Mouse (Mus musculus) gastrocnemius, adult 2 months (tissue): Measurements from ENCODE around the gene 1700030K09Rik. TPM values are rescaled to one million over a fixed set of nuclear protein-coding genes. Genes with fewer than 3 reads are reported as not detected.

Source experiments
- DNase-seq: peaks from one replicate; pipeline ENCODE4 v3.0.0; 2022
- H3K27ac ChIP-seq: fragments of 200-600 bp; 2 replicates; pipeline ENCODE4 v1.8.1; 2022; ENCODE audit warnings: mild to moderate bottlenecking
- H3K4me3 ChIP-seq: fragments of 200-600 bp; 2 replicates; pipeline ENCODE4 v1.8.1; 2022; ENCODE audit warnings: mild to moderate bottlenecking, moderate library complexity
- CTCF ChIP-seq: fragments of 200-600 bp; IDR thresholded peaks from 2 replicates; pipeline ENCODE4 v1.8.1; 2022; ENCODE audit warnings: antibody characterized with exemption, mild to moderate bottlenecking, moderate library complexity
- intact Hi-C: fragments of 180-260 bp; cut with DNase I; formaldehyde crosslinking; loops from one replicate; pipeline ENCODE4 v1.15.1; 2025
- total RNA-seq, 2 experiments: library from RNA; stranded (reverse); gene quantifications; 2 replicates each; pipeline ENCODE4 v1.2.3; 2021

The 1700030K09Rik gene
- total RNA-seq, 2 experiments from 2014 or later: 3.3 to 4.8 TPM

GRCm38 (mm10) chr8:72429676-72430075, 14.0 kb upstream of the 1700030K09Rik start:
- DNase-seq: peak; percentile 56
- Histone ChIP-seq H3K27ac (no peak overlapping the region), H3K4me3 (no peak overlapping the region)
- intact Hi-C loops: no loop called here
- peak; percentile 73 for TF ChIP-seq CTCF

GRCm38 (mm10) chr8:72434952-72435351, 8.7 kb upstream of the 1700030K09Rik start:
- H3K4me3 ChIP-seq: no peak overlapping the region
- TF ChIP-seq CTCF: no peak
- no peak overlapping the region for H3K27ac ChIP-seq
- intact Hi-C loops: no loop called here
- DNase-seq: peak; percentile 64

- Histone ChIP-seq H3K27ac (no peak overlapping the region), H3K4me3 (no peak overlapping the region)
- intact Hi-C loops: no loop called here
- no peak for DNase-seq
- no peak for TF ChIP-seq CTCF
Observed at GRCm38 (mm10) chr8:72438248-72439015, 5.2 kb upstream of the 1700030K09Rik start.

- intact Hi-C loops: loop anchor here (2.0 kb wide), 1 partner anchor 27 kb away; no protein-coding TSS in a partner anchor
- no peak for TF ChIP-seq CTCF
- DNase-seq: no peak
- peak overlapping the region; percentile 90 for H3K27ac ChIP-seq
- H3K4me3 ChIP-seq: peak overlapping the region; percentile 76
Observed at GRCm38 (mm10) chr8:72443994-72444350, 292 bp downstream of the 1700030K09Rik start.

GRCm38 (mm10) chr8:72445071-72445470, 1.4 kb downstream of the 1700030K09Rik start:
- TF ChIP-seq CTCF: no peak
- no peak for DNase-seq
- Histone ChIP-seq H3K4me3 (no peak overlapping the region), H3K27ac (no peak overlapping the region)
- intact Hi-C loops: loop anchor here (2.0 kb wide), 1 partner anchor 26 kb away; no protein-coding TSS in a partner anchor

- no peak for TF ChIP-seq CTCF
- intact Hi-C loops: no loop called here
- no peak overlapping the region for H3K4me3 ChIP-seq
- H3K27ac ChIP-seq: no peak overlapping the region
- no peak for DNase-seq
Observed at GRCm38 (mm10) chr8:72451516-72451915, 7.8 kb downstream of the 1700030K09Rik start.

GRCm38 (mm10) chr8:72453904-72454303, 10.2 kb downstream of the 1700030K09Rik start:
- H3K27ac ChIP-seq: no peak overlapping the region
- H3K4me3 ChIP-seq: no peak overlapping the region
- intact Hi-C loops: no loop called here
- TF ChIP-seq CTCF: no peak; the same call in 1 of the 2 replicates
- DNase-seq: no peak

- intact Hi-C loops: no loop called here
- TF ChIP-seq CTCF: no peak
- no peak for DNase-seq
- H3K27ac ChIP-seq: no peak overlapping the region
- no peak overlapping the region for H3K4me3 ChIP-seq
Observed at GRCm38 (mm10) chr8:72455317-72455716, 11.6 kb downstream of the 1700030K09Rik start.

- intact Hi-C loops: no loop called here
- no peak for DNase-seq
- no peak overlapping the region for H3K4me3 ChIP-seq
- no peak overlapping the region for H3K27ac ChIP-seq
- no peak for TF ChIP-seq CTCF
Observed at GRCm38 (mm10) chr8:72457806-72458205, 14.1 kb downstream of the 1700030K09Rik start.

- intact Hi-C loops: no loop called here
- H3K4me3 ChIP-seq: no peak overlapping the region
- DNase-seq: no peak
- no peak overlapping the region for H3K27ac ChIP-seq
- TF ChIP-seq CTCF: no peak
Observed at GRCm38 (mm10) chr8:72458457-72458856, 14.8 kb downstream of the 1700030K09Rik start.

- intact Hi-C loops: no loop called here
- no peak for TF ChIP-seq CTCF
- H3K4me3 ChIP-seq: no peak overlapping the region
- no peak overlapping the region for H3K27ac ChIP-seq
- no peak for DNase-seq
Observed at GRCm38 (mm10) chr8:72459881-72460533, 16.3 kb downstream of the 1700030K09Rik start.

- DNase-seq: no peak
- Histone ChIP-seq H3K4me3 (no peak overlapping the region), H3K27ac (no peak overlapping the region)
- intact Hi-C loops: no loop called here
- no peak for TF ChIP-seq CTCF
Observed at GRCm38 (mm10) chr8:72464211-72464610, 20.5 kb downstream of the 1700030K09Rik start.

GRCm38 (mm10) chr8:72469243-72469642, 25.6 kb downstream of the 1700030K09Rik start:
- DNase-seq: peak; percentile 56
- no peak for TF ChIP-seq CTCF
- intact Hi-C loops: no loop called here

More at GRCm38 (mm10) chr8:72469243-72469642, 25.6 kb downstream of the 1700030K09Rik start:
- Histone ChIP-seq H3K4me3 (no peak overlapping the region), H3K27ac (peak overlapping the region; percentile 62)
